Comparison of ENCODE assay signal across 8 mouse cellular contexts in the genomic region with DNA sequence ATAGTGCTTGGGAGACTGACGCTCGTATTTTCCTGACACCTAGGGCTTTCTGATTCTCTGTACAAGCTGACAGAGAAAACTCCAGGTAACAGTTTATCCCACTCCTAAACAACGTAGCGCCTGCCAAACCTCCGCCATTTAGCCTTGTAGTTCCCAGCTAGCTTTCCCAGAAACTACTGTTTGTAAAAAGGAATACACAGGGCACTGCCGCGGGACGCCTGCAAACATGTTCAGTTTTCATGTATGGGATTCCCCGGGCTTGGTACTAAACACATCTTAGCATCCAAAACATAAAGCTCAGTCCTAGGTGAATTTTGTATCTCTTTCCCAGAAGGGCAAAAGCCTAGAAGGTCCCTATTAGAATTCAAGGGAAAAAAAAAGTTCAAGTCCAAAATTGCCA. TPM values are rescaled to one million over a fixed set of nuclear protein-coding genes. Genes with fewer than 3 reads are reported as not detected.
A peak's percentile ranks its signal among the peaks of the same experiment; 100 is the strongest.
DNase-seq lines count a peak whose midpoint lies in the region; ATAC-seq and TF ChIP-seq lines count a peak whose summit lies in the region.

No protein-coding gene starts in this region.

- TF ChIP-seq CTCF in E14TG2a.4 (conservative IDR thresholded peaks at IDR 0.05; ENCODE audit: low read length): no peak
- no peak for TF ChIP-seq CTCF in liver, postnatal 0 days (IDR thresholded peaks at IDR 0.05; ENCODE audit: low read depth)

- H3K4me1 ChIP-seq in heart, embryonic 11.5 days (ENCODE audit: control insufficient read depth, insufficient read depth, low read length): peaks cover 5% of the 10 kb centered on the region; the same call in 1 of the 2 replicates
- peaks cover 56% of the 10 kb centered on the region for H3K4me1 ChIP-seq in E14TG2a.4 (replicated peaks; ENCODE audit: low read depth, low read length)
- peaks cover 31% of the 10 kb centered on the region for H3K4me1 ChIP-seq in hindbrain, embryonic 10.5 days (replicated peaks)
- peaks cover 11% of the 10 kb centered on the region for H3K4me1 ChIP-seq in liver, postnatal 0 days (ENCODE audit: insufficient read depth)

- no peaks in the 10 kb centered on the region for H3K36me3 ChIP-seq in heart, embryonic 11.5 days (ENCODE audit: control insufficient read depth, insufficient read depth, low read length)
- H3K36me3 ChIP-seq in E14TG2a.4 (ENCODE audit: insufficient read depth, low read length): peaks cover 15% of the 10 kb centered on the region
- peaks cover 7% of the 10 kb centered on the region for H3K36me3 ChIP-seq in hindbrain, embryonic 10.5 days
- no peaks in the 10 kb centered on the region; the same call in 1 of the 2 replicates for H3K36me3 ChIP-seq in liver, postnatal 0 days (replicated peaks; ENCODE audit: insufficient read depth, low read length)

- H3K4me2 ChIP-seq in heart, embryonic 11.5 days: peak overlapping the region; percentile 69
- H3K4me2 ChIP-seq in liver, postnatal 0 days (ENCODE audit: low read depth, low read length): peak overlapping the region; percentile 66

- intact Hi-C loops in heart, postnatal 36 days (cut with DNase I): loop anchor here (2.0 to 5.0 kb wide), 4 partner anchors 46 to 318 kb away; a partner anchor contains a TSS
- intact Hi-C loops in left cerebral cortex, postnatal 36 days (cut with DNase I): no loop called here

- H3K4me3 ChIP-seq in heart, embryonic 11.5 days (ENCODE audit: low read depth, low read length): no peak overlapping the region
- H3K4me3 ChIP-seq in E14TG2a.4 (replicated peaks; ENCODE audit: low read length): peak overlapping the region; percentile 82
- H3K4me3 ChIP-seq in hindbrain, embryonic 10.5 days: peak overlapping the region; percentile 69
- peak overlapping the region; percentile 72 for H3K4me3 ChIP-seq in liver, postnatal 0 days (ENCODE audit: low read depth, low read length)

- DNase-seq in heart, postnatal 36 days: no peak
- DNase-seq in hindbrain, embryonic 10.5 days (ENCODE audit: low spot score): no peak
- DNase-seq in liver, postnatal 0 days: no peak
- DNase-seq in adrenal gland, postnatal 10 days: no peak
- no peak for DNase-seq in left cerebral cortex, postnatal 36 days (ENCODE audit: low spot score in 2 of 2)
- no peak for DNase-seq in cerebellum, adult 9-10 months

- H3K9me3 ChIP-seq in heart, embryonic 11.5 days (replicated peaks; ENCODE audit: control insufficient read depth, low read length): no peaks in the 10 kb centered on the region
- H3K9me3 ChIP-seq in E14TG2a.4 (ENCODE audit: low read length): no peaks in the 10 kb centered on the region
- no peaks in the 10 kb centered on the region for H3K9me3 ChIP-seq in hindbrain, embryonic 10.5 days
- H3K9me3 ChIP-seq in liver, postnatal 0 days (ENCODE audit: low read length): no peaks in the 10 kb centered on the region

- H3K27ac ChIP-seq in heart, embryonic 11.5 days (ENCODE audit: low read depth, low read length): no peak overlapping the region
- H3K27ac ChIP-seq in hindbrain, embryonic 10.5 days: no peak overlapping the region; the same call in 1 of the 2 replicates
- peak overlapping the region; percentile 93 for H3K27ac ChIP-seq in liver, postnatal 0 days (ENCODE audit: low read depth)

- no peak for ATAC-seq in heart, embryonic 11.5 days (replicated peaks; ENCODE audit: insufficient number of reproducible peaks, low FRiP score, low TSS enrichment)
- ATAC-seq in liver, postnatal 0 days: no peak

- TF ChIP-seq EP300 in liver, postnatal 0 days (IDR thresholded peaks at IDR 0.05; ENCODE audit: low read depth): no peak

- H3K27me3 ChIP-seq in heart, embryonic 11.5 days (ENCODE audit: control insufficient read depth, insufficient read depth, low read length): no peaks in the 10 kb centered on the region
- no peaks in the 10 kb centered on the region for H3K27me3 ChIP-seq in E14TG2a.4 (ENCODE audit: insufficient read depth, low read length)
- no peaks in the 10 kb centered on the region for H3K27me3 ChIP-seq in hindbrain, embryonic 10.5 days (ENCODE audit: insufficient read depth, poor library complexity, severe bottlenecking)
- H3K27me3 ChIP-seq in liver, postnatal 0 days (ENCODE audit: insufficient read depth, low read length): no peaks in the 10 kb centered on the region

- H3K9ac ChIP-seq in heart, embryonic 11.5 days (ENCODE audit: low read depth, low read length): no peak overlapping the region
- no peak overlapping the region for H3K9ac ChIP-seq in liver, postnatal 0 days (replicated peaks)

- 83% methylated on average over 9 of the region's 9 CpGs for WGBS in heart, embryonic 11.5 days (ENCODE audit: insufficient replicate concordance)
- WGBS in hindbrain, embryonic 10.5 days: 87% methylated on average over 9 of the region's 9 CpGs
- WGBS in liver, postnatal 0 days (ENCODE audit: insufficient replicate concordance): 86% methylated on average over 9 of the region's 9 CpGs

RNA-seq across cellular contexts. Expression of a gene that starts 1.3 kb away (rescaled TPM):
- polyA plus RNA-seq in heart, embryonic 11.5 days (2014; fragmentation: Nextera tagmentation; extraction: Ambion mirVana): 0.57 and 1.1 TPM in 2 replicates
- total RNA-seq in heart, postnatal 36 days (2021): 1 to 10 TPM; 1.3 to 1.7 TPM
- polyA plus RNA-seq in hindbrain, embryonic 10.5 days (2016; fragmentation: Nextera tagmentation; extraction: Ambion mirVana): 2.9 and 4.5 TPM in 2 replicates
- polyA plus RNA-seq in liver, postnatal 0 days (2015; fragmentation: Nextera tagmentation; extraction: Ambion mirVana): 41.4 and 46.5 TPM in 2 replicates
- total RNA-seq in adrenal gland, postnatal 10 days (2021): 10 to 100 TPM; 15.7 to 23.2 TPM
- 1 to 10 TPM; 5.9 to 7.4 TPM for total RNA-seq in left cerebral cortex, postnatal 36 days (2021)

RNA-seq across cellular contexts. Expression of a gene that starts 11.5 kb away (rescaled TPM):
- polyA plus RNA-seq in heart, embryonic 11.5 days (2014; fragmentation: Nextera tagmentation; extraction: Ambion mirVana): 22.7 and 24.4 TPM in 2 replicates
- total RNA-seq in heart, postnatal 36 days (2021): 10 to 100 TPM; 34.6 to 43.4 TPM
- polyA plus RNA-seq in hindbrain, embryonic 10.5 days (2016; fragmentation: Nextera tagmentation; extraction: Ambion mirVana): 25.8 and 29.9 TPM in 2 replicates
- polyA plus RNA-seq in liver, postnatal 0 days (2015; fragmentation: Nextera tagmentation; extraction: Ambion mirVana): 5.3 and 5.7 TPM in 2 replicates
- total RNA-seq in adrenal gland, postnatal 10 days (2021): 10 to 100 TPM; 72.1 to 87.6 TPM
- 100 to 1,000 TPM; 127 to 132 TPM for total RNA-seq in left cerebral cortex, postnatal 36 days (2021)

RNA-seq across cellular contexts. Expression of a gene that starts 40.3 kb away (rescaled TPM):
- polyA plus RNA-seq in heart, embryonic 11.5 days (2014; fragmentation: Nextera tagmentation; extraction: Ambion mirVana): 20.6 and 23.5 TPM in 2 replicates
- total RNA-seq in heart, postnatal 36 days (2021): 10 to 100 TPM; 12.2 to 13.8 TPM
- 47.3 and 48.6 TPM in 2 replicates for polyA plus RNA-seq in hindbrain, embryonic 10.5 days (2016; fragmentation: Nextera tagmentation; extraction: Ambion mirVana)
- polyA plus RNA-seq in liver, postnatal 0 days (2015; fragmentation: Nextera tagmentation; extraction: Ambion mirVana): 11.0 and 11.1 TPM in 2 replicates
- total RNA-seq in adrenal gland, postnatal 10 days (2021): 100 to 1,000 TPM; 119 to 129 TPM
- total RNA-seq in left cerebral cortex, postnatal 36 days (2021): 10 to 100 TPM; 23.0 to 25.8 TPM

RNA-seq across cellular contexts. Expression of a gene that starts 43.7 kb away (rescaled TPM):
- 55.6 and 62.2 TPM in 2 replicates for polyA plus RNA-seq in heart, embryonic 11.5 days (2014; fragmentation: Nextera tagmentation; extraction: Ambion mirVana)
- total RNA-seq in heart, postnatal 36 days (2021): 100 to 1,000 TPM; 266 to 269 TPM
- 65.9 and 71.3 TPM in 2 replicates for polyA plus RNA-seq in hindbrain, embryonic 10.5 days (2016; fragmentation: Nextera tagmentation; extraction: Ambion mirVana)
- 22.4 and 23.0 TPM in 2 replicates for polyA plus RNA-seq in liver, postnatal 0 days (2015; fragmentation: Nextera tagmentation; extraction: Ambion mirVana)
- total RNA-seq in adrenal gland, postnatal 10 days (2021): 10 to 100 TPM; 38.5 to 58.6 TPM
- total RNA-seq in left cerebral cortex, postnatal 36 days (2021): 10 to 100 TPM; 60.6 to 63.0 TPM

Comparison
In these comparisons a context has a peak if more than half of its experiments do, and no peak if none do; other contexts are left out.
1. RNA of a gene that starts 40.3 kb away (total RNA-seq): 119 to 129 TPM in adrenal gland, postnatal 10 days; 23.0 to 25.8 TPM in left cerebral cortex, postnatal 36 days and 12.2 to 13.8 TPM in heart, postnatal 36 days; every median in the first group is over 4 times any median in the second.